ENCODE assay signal across 14 mouse cellular contexts in the genomic region with DNA sequence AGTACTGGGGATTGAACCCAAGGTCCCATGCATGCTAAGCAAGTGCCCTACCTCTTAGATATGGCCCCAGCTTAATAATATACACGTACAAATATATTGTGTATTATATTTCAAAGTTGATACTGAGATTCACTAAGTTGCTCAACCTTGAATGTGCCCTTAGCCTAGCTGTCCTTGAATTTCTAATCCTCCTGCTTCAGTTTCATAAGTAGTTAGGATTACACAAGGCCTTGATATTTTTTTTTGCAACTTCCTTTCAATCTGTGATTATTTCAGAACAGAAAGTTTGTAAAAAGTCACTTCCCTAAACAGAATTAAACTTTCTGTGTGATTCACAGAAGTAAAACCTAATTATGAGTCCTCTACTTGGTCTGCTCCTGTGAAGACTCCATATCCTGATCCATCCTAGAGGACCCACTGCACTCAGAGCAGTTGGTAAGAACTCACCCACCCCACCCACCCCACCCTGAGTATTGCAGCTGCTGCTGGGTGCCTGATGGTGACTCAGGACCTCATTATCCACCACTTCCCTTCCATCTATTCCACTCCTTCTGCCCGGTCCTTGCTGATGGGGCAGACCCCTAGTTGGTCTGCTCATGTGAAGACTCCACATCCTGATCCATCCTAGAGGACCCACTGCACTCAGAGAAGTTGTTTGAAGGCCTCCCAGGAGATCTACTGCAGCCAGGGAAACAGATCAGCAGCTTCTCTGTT.
"Had no signal": no experiment of that assay in that cellular context is flagged by ENCODE, and none has a peak within 500 bp of the region (broad histone marks: within the 10 kb centered on the region; RNA-seq: fewer than 3 reads in every experiment).

No protein-coding gene starts in this region.

- ATAC-seq: intestine, postnatal 0 days; midbrain, embryonic 13.5 days had no signal

- H3K4me3 ChIP-seq: limb, embryonic 15.5 days; midbrain, embryonic 13.5 days; myocyte; neural tube, embryonic 12.5 days had no signal

- H3K9ac ChIP-seq: limb, embryonic 15.5 days; liver, embryonic 14.5 days; midbrain, embryonic 13.5 days; neural tube, embryonic 12.5 days had no signal

- H3K27me3 ChIP-seq: limb, embryonic 15.5 days; midbrain, embryonic 13.5 days; neural tube, embryonic 12.5 days had no signal

- H3K4me2 ChIP-seq: limb, embryonic 15.5 days; midbrain, embryonic 13.5 days; neural tube, embryonic 12.5 days had no signal

- H3K27ac ChIP-seq: limb, embryonic 15.5 days; liver, embryonic 14.5 days; midbrain, embryonic 13.5 days; neural tube, embryonic 12.5 days had no signal

- H3K9me3 ChIP-seq: limb, embryonic 15.5 days; midbrain, embryonic 13.5 days; neural tube, embryonic 12.5 days had no signal

- H3K36me3 ChIP-seq: limb, embryonic 15.5 days; midbrain, embryonic 13.5 days; neural tube, embryonic 12.5 days had no signal

- H3K4me1 ChIP-seq: limb, embryonic 15.5 days; midbrain, embryonic 13.5 days; neural tube, embryonic 12.5 days had no signal

- DNase-seq: kidney, adult 8-10 months; kidney, postnatal 25 days; layer of hippocampus, adult 9-11 months; layer of hippocampus, postnatal 36 days; lung, adult 18-20 months; lung, postnatal 36 days; right cerebral cortex, postnatal 14 days; thymus, postnatal 36 days had no signal
